Mouse (Mus musculus): ENCODE measurements around the gene Slc48a1. TPM values are rescaled to one million over a fixed set of nuclear protein-coding genes. Genes with fewer than 3 reads are reported as not detected.

The Slc48a1 gene
- total and polyA plus RNA-seq, 3 experiments, result 116 to 299 TPM; not detected in 1

GRCm38 (mm10) chr15:97780611-97781031, 2.3 kb downstream of the Slc48a1 start:
- Histone ChIP-seq H3K4me3 (ENCODE audit: control insufficient read depth in 1 of 2, insufficient read depth in 1 of 2, low read depth in 2 of 2, low read length in 2 of 2) (no peak overlapping the region), H3K9me3 (replicated peaks; ENCODE audit: insufficient read depth, low read length) (no peaks in the 10 kb centered on the region), H3K27me3 (ENCODE audit: control insufficient read depth in 1 of 2, insufficient read depth in 2 of 2, low read length in 2 of 2) (peaks cover 0 to 2% of the 10 kb centered on the region in 2 experiments; a peak in 2 of 4 replicates), H3K4me1 (ENCODE audit: control insufficient read depth in 1 of 2, insufficient read depth in 2 of 2, low read length in 2 of 2) (peaks cover 0 to 14% of the 10 kb centered on the region in 2 experiments; a peak in 3 of 4 replicates), H3K36me3 (ENCODE audit: control insufficient read depth in 1 of 2, insufficient read depth in 2 of 2, low read length in 2 of 2) (peaks cover 0 to 14% of the 10 kb centered on the region in 2 experiments; a peak in 2 of 4 replicates), H3K27ac (ENCODE audit: control insufficient read depth, low read depth, low read length) (no peak overlapping the region), H3K79me2 (ENCODE audit: control insufficient read depth, insufficient read depth, low read length, poor library complexity) (peaks cover 13% of the 10 kb centered on the region), H3K9ac (ENCODE audit: control insufficient read depth, low read depth, low read length, poor library complexity, severe bottlenecking) (no peak overlapping the region)
- no peak for TF ChIP-seq USF1 (IDR thresholded peaks at IDR 0.05; ENCODE audit: low read depth, low read length)
- TF ChIP-seq HCFC1 (IDR thresholded peaks at IDR 0.05; ENCODE audit: low read depth, low read length), result no peak
- TF ChIP-seq NELFE (IDR thresholded peaks at IDR 0.05; ENCODE audit: low read depth, low read length), result no peak
- no peak for TF ChIP-seq ZKSCAN1 (IDR thresholded peaks at IDR 0.05; ENCODE audit: low read depth, low read length)
- no peak for TF ChIP-seq MAX (IDR thresholded peaks at IDR 0.05; ENCODE audit: low read length)
- TF ChIP-seq RCOR1 (IDR thresholded peaks at IDR 0.05; ENCODE audit: low read depth, low read length), result no peak
- no peak for TF ChIP-seq GATA1 (IDR thresholded peaks at IDR 0.05; ENCODE audit: low read depth, low read length)
- TF ChIP-seq ELF1 (IDR thresholded peaks at IDR 0.05; ENCODE audit: low read depth, low read length), result no peak
- no peak for TF ChIP-seq TBP (IDR thresholded peaks at IDR 0.05; ENCODE audit: low read depth, low read length)
- TF ChIP-seq USF2 (IDR thresholded peaks at IDR 0.05; ENCODE audit: borderline replicate concordance in 1 of 2, insufficient read depth in 1 of 2, low read depth in 1 of 2, low read length in 2 of 2), result no peak
- TF ChIP-seq SIN3A (IDR thresholded peaks at IDR 0.05; ENCODE audit: low read length), result no peak
- TF ChIP-seq TCF12 (IDR thresholded peaks at IDR 0.05; ENCODE audit: low read depth, low read length), result no peak
- no peak for TF ChIP-seq TAL1 (IDR thresholded peaks at IDR 0.05; ENCODE audit: low read length)
- TF ChIP-seq E2F4 (IDR thresholded peaks at IDR 0.05; ENCODE audit: borderline replicate concordance, low read depth, low read length), result no peak
- DNase-seq (ENCODE audit: low read depth, low spot score), result no peak

DNA sequence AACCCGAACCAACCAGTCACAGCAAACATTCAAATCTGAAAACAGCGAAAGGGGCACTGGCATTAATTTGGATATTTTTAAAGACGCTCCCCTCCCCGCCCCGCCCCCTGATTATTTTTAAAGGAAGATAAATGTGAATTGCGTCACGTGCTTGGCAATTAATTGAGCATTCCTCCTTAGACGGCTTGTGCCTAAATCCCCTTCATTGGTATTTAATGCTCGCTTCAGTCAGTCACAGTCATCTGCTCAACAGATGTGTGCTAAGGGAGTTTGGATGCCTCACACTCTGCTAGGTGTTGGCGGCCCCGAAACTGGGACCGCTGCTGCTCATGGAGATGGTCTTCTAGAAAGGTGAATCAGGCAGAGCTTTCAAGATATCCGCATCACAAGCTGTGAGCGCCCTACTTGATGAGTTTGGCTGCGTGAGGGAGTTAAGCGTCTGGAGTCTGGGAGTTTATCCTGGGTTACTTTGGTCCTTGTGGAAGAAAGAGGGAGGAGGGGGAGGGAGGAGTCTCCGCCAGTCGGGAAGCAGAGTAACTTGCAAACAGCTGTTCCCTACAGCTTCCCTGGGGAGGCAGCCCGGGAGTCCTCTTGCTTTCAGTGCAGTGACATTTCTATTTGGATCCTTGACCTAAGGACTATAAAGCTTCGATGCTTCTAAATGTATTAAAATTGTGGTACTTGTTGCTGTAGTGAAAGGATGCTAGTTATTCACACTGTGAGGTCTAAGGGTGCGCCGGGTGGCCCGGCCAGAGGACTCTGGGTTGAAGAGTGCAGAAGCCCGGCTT, 3.8 kb downstream of the Slc48a1 start:
- Histone ChIP-seq H3K79me2 (ENCODE audit: control insufficient read depth, insufficient read depth, low read length, poor library complexity) (peaks cover 25% of the 10 kb centered on the region), H3K9ac (ENCODE audit: control insufficient read depth, low read depth, low read length, poor library complexity, severe bottlenecking) (no peak overlapping the region; the same call in 1 of the 2 replicates), H3K27me3 (ENCODE audit: control insufficient read depth in 1 of 2, insufficient read depth in 2 of 2, low read length in 2 of 2) (peaks cover 0 to 2% of the 10 kb centered on the region in 2 experiments; a peak in 2 of 4 replicates), H3K9me3 (replicated peaks; ENCODE audit: insufficient read depth, low read length) (no peaks in the 10 kb centered on the region), H3K36me3 (ENCODE audit: control insufficient read depth in 1 of 2, insufficient read depth in 2 of 2, low read length in 2 of 2) (peaks cover 0 to 28% of the 10 kb centered on the region in 2 experiments; a peak in 2 of 4 replicates), H3K4me3 (ENCODE audit: control insufficient read depth in 1 of 2, insufficient read depth in 1 of 2, low read depth in 2 of 2, low read length in 2 of 2) (no peak overlapping the region), H3K27ac (ENCODE audit: control insufficient read depth, low read depth, low read length) (no peak overlapping the region), H3K4me1 (ENCODE audit: control insufficient read depth in 1 of 2, insufficient read depth in 2 of 2, low read length in 2 of 2) (peaks cover 7 to 28% of the 10 kb centered on the region in 2 experiments)
- TF ChIP-seq POLR2AphosphoS5 (IDR thresholded peaks at IDR 0.05; ENCODE audit: borderline replicate concordance, low read depth, low read length) (no peak), RAD21 (IDR thresholded peaks at IDR 0.05; ENCODE audit: low read depth, low read length) (no peak), TBP (IDR thresholded peaks at IDR 0.05; ENCODE audit: low read depth, low read length) (no peak), GABPA (IDR thresholded peaks at IDR 0.05; ENCODE audit: low read depth, low read length) (no peak), ZNF384 (IDR thresholded peaks at IDR 0.05; ENCODE audit: low read depth, low read length) (no peak), CHD1 (IDR thresholded peaks at IDR 0.05; ENCODE audit: low read depth, low read length) (no peak), KAT2A (conservative IDR thresholded peaks at IDR 0.05; ENCODE audit: low read depth, low read length) (no peak), UBTF (IDR thresholded peaks at IDR 0.05; ENCODE audit: borderline replicate concordance, insufficient read depth, low read depth, low read length) (no peak)
- no peak for DNase-seq (ENCODE audit: low read depth, low spot score)

All from MEL (cell line).